Mouse (Mus musculus): ENCODE results near the gene Fxyd5.

GRCm38 (mm10) chr7:31054661-31055320 is 12.5 kb upstream of the Fxyd5 start:
- TF ChIP-seq CTCF (IDR thresholded peaks at IDR 0.05; ENCODE audit: borderline replicate concordance, insufficient read depth, low read length) (no peak), POLR2A (IDR thresholded peaks at IDR 0.05; ENCODE audit: low read depth, low read length) (no peak)

Data from embryonic fibroblast, embryonic 13.5 days (primary cell).